In genomic region chr13:59671521-59671920, GRCm38 (mm10) we compare ENCODE assay signal across 20 mouse cellular contexts. TPM values are rescaled to one million over a fixed set of nuclear protein-coding genes. Genes with fewer than 3 reads are reported as not detected.
DNase-seq lines count a peak whose midpoint lies in the region; ATAC-seq and TF ChIP-seq lines count a peak whose summit lies in the region.
"Had no signal": no experiment of that assay in that cellular context is flagged by ENCODE, and none has a peak within 500 bp of the region (broad histone marks: within the 10 kb centered on the region; RNA-seq: fewer than 3 reads in every experiment).

No protein-coding gene starts in this region.

- H3K4me2 ChIP-seq in forebrain, embryonic 12.5 days: no peak overlapping the region
- H3K4me2 ChIP-seq in forebrain, postnatal 0 days (ENCODE audit: low read depth): no peak overlapping the region
- peak overlapping the region; percentile 20; the same call in 1 of the 2 replicates for H3K4me2 ChIP-seq in midbrain, embryonic 14.5 days (ENCODE audit: low read length)
- H3K4me2 ChIP-seq in midbrain, embryonic 15.5 days: no peak overlapping the region
- no peak overlapping the region for H3K4me2 ChIP-seq in hindbrain, embryonic 13.5 days
- H3K4me2 ChIP-seq: heart, embryonic 11.5 days; limb, embryonic 15.5 days had no signal

- H3K27me3 ChIP-seq in forebrain, embryonic 12.5 days: no peaks in the 10 kb centered on the region
- H3K27me3 ChIP-seq in forebrain, postnatal 0 days (ENCODE audit: insufficient read depth, low read length): no peaks in the 10 kb centered on the region
- H3K27me3 ChIP-seq in midbrain, embryonic 14.5 days (ENCODE audit: control insufficient read depth, insufficient read depth, low read length): no peaks in the 10 kb centered on the region
- H3K27me3 ChIP-seq in midbrain, embryonic 15.5 days (replicated peaks): no peaks in the 10 kb centered on the region
- no peaks in the 10 kb centered on the region for H3K27me3 ChIP-seq in hindbrain, embryonic 13.5 days
- H3K27me3 ChIP-seq: limb, embryonic 15.5 days; Patski had no signal

- H3K4me3 ChIP-seq in forebrain, embryonic 12.5 days (replicated peaks): no peak overlapping the region
- H3K4me3 ChIP-seq in forebrain, postnatal 0 days (ENCODE audit: low read depth, low read length): no peak overlapping the region
- H3K4me3 ChIP-seq in midbrain, embryonic 14.5 days (replicated peaks; ENCODE audit: low read depth, low read length): no peak overlapping the region
- no peak overlapping the region for H3K4me3 ChIP-seq in midbrain, embryonic 15.5 days
- H3K4me3 ChIP-seq in hindbrain, embryonic 13.5 days: no peak overlapping the region
- H3K4me3 ChIP-seq: limb, embryonic 15.5 days had no signal

- H3K9me3 ChIP-seq in forebrain, embryonic 12.5 days: no peaks in the 10 kb centered on the region
- H3K9me3 ChIP-seq in forebrain, postnatal 0 days (ENCODE audit: low read length): no peaks in the 10 kb centered on the region
- no peaks in the 10 kb centered on the region for H3K9me3 ChIP-seq in midbrain, embryonic 14.5 days (ENCODE audit: control insufficient read depth, low read length)
- H3K9me3 ChIP-seq in midbrain, embryonic 15.5 days: no peaks in the 10 kb centered on the region
- no peaks in the 10 kb centered on the region for H3K9me3 ChIP-seq in hindbrain, embryonic 13.5 days
- H3K9me3 ChIP-seq: limb, embryonic 15.5 days had no signal

- DNase-seq in forebrain, postnatal 0 days: no peak
- DNase-seq in midbrain, embryonic 14.5 days: peak; percentile 50
- no peak for DNase-seq in ovary, postnatal 36 days (ENCODE audit: low spot score)
- DNase-seq in lung, postnatal 36 days: no peak
- DNase-seq: B cell, adult 2 months; cerebellum, adult 11 months; heart, postnatal 4 days; right cerebral cortex, postnatal 14 days had no signal

- peaks cover 13% of the 10 kb centered on the region for H3K36me3 ChIP-seq in forebrain, embryonic 12.5 days (replicated peaks)
- H3K36me3 ChIP-seq in forebrain, postnatal 0 days (ENCODE audit: insufficient read depth): no peaks in the 10 kb centered on the region
- peaks cover 11% of the 10 kb centered on the region; the same call in 1 of the 2 replicates for H3K36me3 ChIP-seq in midbrain, embryonic 14.5 days (ENCODE audit: control insufficient read depth, insufficient read depth, low read length)
- H3K36me3 ChIP-seq in midbrain, embryonic 15.5 days (replicated peaks): no peaks in the 10 kb centered on the region
- H3K36me3 ChIP-seq in hindbrain, embryonic 13.5 days: no peaks in the 10 kb centered on the region
- H3K36me3 ChIP-seq: limb, embryonic 15.5 days had no signal

- WGBS in forebrain, embryonic 12.5 days: 64% methylated on average over 2 of the region's 2 CpGs
- 58% methylated on average over 2 of the region's 2 CpGs for WGBS in forebrain, postnatal 0 days
- WGBS in midbrain, embryonic 14.5 days: 43% methylated on average over 2 of the region's 2 CpGs
- 65% methylated on average over 2 of the region's 2 CpGs for WGBS in midbrain, embryonic 15.5 days
- 59% methylated on average over 2 of the region's 2 CpGs for WGBS in hindbrain, embryonic 13.5 days

- no peak for TF ChIP-seq CTCF in forebrain, postnatal 0 days (IDR thresholded peaks at IDR 0.05; ENCODE audit: low read depth)

- H3K9ac ChIP-seq in forebrain, embryonic 12.5 days: no peak overlapping the region
- no peak overlapping the region for H3K9ac ChIP-seq in forebrain, postnatal 0 days
- H3K9ac ChIP-seq in midbrain, embryonic 14.5 days (replicated peaks; ENCODE audit: low read length): no peak overlapping the region
- H3K9ac ChIP-seq in midbrain, embryonic 15.5 days: no peak overlapping the region
- no peak overlapping the region for H3K9ac ChIP-seq in hindbrain, embryonic 13.5 days
- H3K9ac ChIP-seq: limb, embryonic 15.5 days had no signal

- 0 out of 2 replicates have a peak, but pooled peaks have one; percentile 33 for ATAC-seq in forebrain, embryonic 12.5 days (ENCODE audit: low FRiP score)
- ATAC-seq in forebrain, postnatal 0 days: no peak
- ATAC-seq in midbrain, embryonic 14.5 days (ENCODE audit: low FRiP score, low TSS enrichment): no peak
- no peak for ATAC-seq in midbrain, embryonic 15.5 days (replicated peaks)
- ATAC-seq in hindbrain, embryonic 13.5 days (ENCODE audit: low FRiP score): no peak
- ATAC-seq: intestine, postnatal 0 days; Patski had no signal

- H3K27ac ChIP-seq in forebrain, embryonic 12.5 days: no peak overlapping the region
- no peak overlapping the region for H3K27ac ChIP-seq in forebrain, postnatal 0 days (ENCODE audit: low read depth, low read length)
- peak overlapping the region; percentile 54; the same call in 1 of the 2 replicates for H3K27ac ChIP-seq in midbrain, embryonic 14.5 days (replicated peaks; ENCODE audit: low read depth, low read length)
- no peak overlapping the region for H3K27ac ChIP-seq in midbrain, embryonic 15.5 days
- H3K27ac ChIP-seq in hindbrain, embryonic 13.5 days: peak overlapping the region; percentile 49
- H3K27ac ChIP-seq: kidney, postnatal 0 days; limb, embryonic 15.5 days had no signal

- peaks cover 23% of the 10 kb centered on the region for H3K4me1 ChIP-seq in forebrain, embryonic 12.5 days
- 0 out of 2 replicates have a peak, but pooled peaks cover 5% of the 10 kb centered on the region for H3K4me1 ChIP-seq in forebrain, postnatal 0 days (ENCODE audit: insufficient read depth)
- H3K4me1 ChIP-seq in midbrain, embryonic 14.5 days (ENCODE audit: control insufficient read depth, insufficient read depth, low read length): peaks cover 15% of the 10 kb centered on the region
- peaks cover 26% of the 10 kb centered on the region for H3K4me1 ChIP-seq in midbrain, embryonic 15.5 days
- peaks cover 39% of the 10 kb centered on the region for H3K4me1 ChIP-seq in hindbrain, embryonic 13.5 days (replicated peaks)

RNA-seq across cellular contexts. Expression of gene Golm1, which starts 4.1 kb away (rescaled TPM):
- polyA plus RNA-seq in forebrain, embryonic 12.5 days (2016; fragmentation: Nextera tagmentation; extraction: Ambion mirVana): 109 and 114 TPM in 2 replicates
- total RNA-seq in forebrain, postnatal 0 days (2014; rRNA removed): 22.1 and 23.2 TPM in 2 replicates
- polyA plus RNA-seq in forebrain, postnatal 0 days (2015; fragmentation: Nextera tagmentation; extraction: Ambion mirVana): 16.8 and 18.6 TPM in 2 replicates
- 27.5 and 46.0 TPM in 2 replicates for polyA plus RNA-seq in midbrain, embryonic 14.5 days (2014; fragmentation: Nextera tagmentation; extraction: Ambion mirVana)
- polyA plus RNA-seq in midbrain, embryonic 15.5 days (2015; fragmentation: Nextera tagmentation; extraction: Ambion mirVana): 31.0 and 32.8 TPM in 2 replicates
- 49.3 and 50.6 TPM in 2 replicates for polyA plus RNA-seq in hindbrain, embryonic 13.5 days (2015; fragmentation: Nextera tagmentation; extraction: Ambion mirVana)

RNA-seq across cellular contexts. Expression of gene 4921517D22Rik, which starts 22.4 kb away (rescaled TPM):
- polyA plus RNA-seq in forebrain, embryonic 12.5 days (2016; fragmentation: Nextera tagmentation; extraction: Ambion mirVana): not detected in 2 replicates
- not detected in 2 replicates for total RNA-seq in forebrain, postnatal 0 days (2014; rRNA removed)
- polyA plus RNA-seq in forebrain, postnatal 0 days (2015; fragmentation: Nextera tagmentation; extraction: Ambion mirVana): not detected in 2 replicates
- polyA plus RNA-seq in midbrain, embryonic 14.5 days (2014; fragmentation: Nextera tagmentation; extraction: Ambion mirVana): not detected in 2 replicates
- polyA plus RNA-seq in midbrain, embryonic 15.5 days (2015; fragmentation: Nextera tagmentation; extraction: Ambion mirVana): not detected in 2 replicates
- not detected in 2 replicates for polyA plus RNA-seq in hindbrain, embryonic 13.5 days (2015; fragmentation: Nextera tagmentation; extraction: Ambion mirVana)
- total RNA-seq: gastrocnemius, postnatal 4 days; heart, postnatal 4 days; left cerebral cortex, postnatal 10 days; monocyte, adult 5-6 weeks had no signal
- polyA plus RNA-seq: cortical plate, adult 2 months; heart, embryonic 11.5 days; intestine, postnatal 0 days; kidney, postnatal 0 days; limb, embryonic 15.5 days; Patski had no signal

RNA-seq across cellular contexts. Expression of gene Spata31d1a, which starts 38.6 kb away (rescaled TPM):
- polyA plus RNA-seq in forebrain, embryonic 12.5 days (2016; fragmentation: Nextera tagmentation; extraction: Ambion mirVana): 0.17 and 0.28 TPM in 2 replicates
- total RNA-seq in forebrain, postnatal 0 days (2014; rRNA removed): 0.08 TPM in 1 of 2 replicates, not detected in the other
- polyA plus RNA-seq in forebrain, postnatal 0 days (2015; fragmentation: Nextera tagmentation; extraction: Ambion mirVana): 0.21 and 0.42 TPM in 2 replicates
- 0.19 TPM in 1 of 2 replicates, not detected in the other for polyA plus RNA-seq in midbrain, embryonic 14.5 days (2014; fragmentation: Nextera tagmentation; extraction: Ambion mirVana)
- polyA plus RNA-seq in midbrain, embryonic 15.5 days (2015; fragmentation: Nextera tagmentation; extraction: Ambion mirVana): 0.17 and 0.26 TPM in 2 replicates
- polyA plus RNA-seq in hindbrain, embryonic 13.5 days (2015; fragmentation: Nextera tagmentation; extraction: Ambion mirVana): 0.04 TPM in 1 of 2 replicates, not detected in the other
- total RNA-seq: heart, postnatal 4 days; monocyte, adult 5-6 weeks had no signal
- polyA plus RNA-seq: heart, embryonic 11.5 days; intestine, postnatal 0 days; kidney, postnatal 0 days; limb, embryonic 15.5 days had no signal

RNA-seq across cellular contexts. Expression of gene Spata31d1b, which starts 40.6 kb away (rescaled TPM):
- not detected in 2 replicates for polyA plus RNA-seq in forebrain, embryonic 12.5 days (2016; fragmentation: Nextera tagmentation; extraction: Ambion mirVana)
- total RNA-seq in forebrain, postnatal 0 days (2014; rRNA removed): 0.08 and 0.33 TPM in 2 replicates
- not detected in 2 replicates for polyA plus RNA-seq in forebrain, postnatal 0 days (2015; fragmentation: Nextera tagmentation; extraction: Ambion mirVana)
- not detected in 2 replicates for polyA plus RNA-seq in midbrain, embryonic 14.5 days (2014; fragmentation: Nextera tagmentation; extraction: Ambion mirVana)
- polyA plus RNA-seq in midbrain, embryonic 15.5 days (2015; fragmentation: Nextera tagmentation; extraction: Ambion mirVana): not detected in 2 replicates
- polyA plus RNA-seq in hindbrain, embryonic 13.5 days (2015; fragmentation: Nextera tagmentation; extraction: Ambion mirVana): not detected in 2 replicates
- total RNA-seq: heart, postnatal 4 days; left cerebral cortex, postnatal 10 days had no signal
- polyA plus RNA-seq: heart, embryonic 11.5 days; intestine, postnatal 0 days; kidney, postnatal 0 days; limb, embryonic 15.5 days; Patski had no signal

Comparison
In these comparisons a context has a peak if more than half of its experiments do, and no peak if none do; other contexts are left out.
1. H3K27ac ChIP-seq: peak in midbrain, embryonic 14.5 days (single experiment) and hindbrain, embryonic 13.5 days (single experiment); none in forebrain, embryonic 12.5 days (single experiment), forebrain, postnatal 0 days (single experiment) and midbrain, embryonic 15.5 days (single experiment).